Mouse (Mus musculus) ovary, postnatal 36 days (tissue): ENCODE measurements at regions not wholly inside any gene's neighbourhood (a gene's known extent, or its start where the extent isn't known, plus 50 kb on each side); places are given as distances from the start of the nearest gene placed in this dataset.
A peak's percentile ranks its signal among the peaks of the same experiment; 100 is the strongest.

ENCODE experiments used
- DNase-seq: peaks from one replicate; pipeline ENCODE4 v3.0.0; 2022; ENCODE audit warnings: low spot score, mixed read lengths

GRCm38 (mm10) chr1:193572827-193573226, 202.7 kb upstream of the Camk1g start:
- DNase-seq, result no peak

GRCm38 (mm10) chr1:193572411-193572810, 202.3 kb upstream of the Camk1g start:
- no peak for DNase-seq

- no peak for DNase-seq
Measured at GRCm38 (mm10) chr1:193571088-193571487, 201.0 kb upstream of the Camk1g start.

GRCm38 (mm10) chr1:193568586-193569174, 198.6 kb upstream of the Camk1g start:
- DNase-seq, result no peak

- no peak for DNase-seq
Measured at GRCm38 (mm10) chr1:193567217-193567616, 197.1 kb upstream of the Camk1g start.

GRCm38 (mm10) chr1:193564225-193564624, 194.1 kb upstream of the Camk1g start:
- no peak for DNase-seq

- no peak for DNase-seq
Measured at GRCm38 (mm10) chr1:193562242-193562641, 192.1 kb upstream of the Camk1g start.

- no peak for DNase-seq
Measured at GRCm38 (mm10) chr1:193558122-193558521, 188.0 kb upstream of the Camk1g start.

- no peak for DNase-seq
Measured at GRCm38 (mm10) chr1:193554731-193555130, 184.6 kb upstream of the Camk1g start.

- DNase-seq, result no peak
Measured at GRCm38 (mm10) chr1:193552348-193552747, 182.2 kb upstream of the Camk1g start.

GRCm38 (mm10) chr1:193551340-193551739, 181.2 kb upstream of the Camk1g start:
- no peak for DNase-seq

- DNase-seq, result no peak
Measured at GRCm38 (mm10) chr1:193550761-193551160, 180.7 kb upstream of the Camk1g start.

GRCm38 (mm10) chr1:193547356-193547755, 177.3 kb upstream of the Camk1g start:
- no peak for DNase-seq

- no peak for DNase-seq
Measured at GRCm38 (mm10) chr1:193546044-193546432, 175.9 kb upstream of the Camk1g start.

- no peak for DNase-seq
Measured at GRCm38 (mm10) chr1:193545406-193546043, 175.4 kb upstream of the Camk1g start.

- DNase-seq, result no peak
Measured at GRCm38 (mm10) chr1:193544804-193545203, 174.7 kb upstream of the Camk1g start.

- no peak for DNase-seq
Measured at GRCm38 (mm10) chr1:193543834-193544233, 173.7 kb upstream of the Camk1g start.

- DNase-seq, result no peak
Measured at GRCm38 (mm10) chr1:193543284-193543683, 173.2 kb upstream of the Camk1g start.

GRCm38 (mm10) chr1:193541934-193542580, 172.0 kb upstream of the Camk1g start:
- peak; percentile 21 for DNase-seq

- DNase-seq, result no peak
Measured at GRCm38 (mm10) chr1:193541281-193541680, 171.2 kb upstream of the Camk1g start.

- no peak for DNase-seq
Measured at GRCm38 (mm10) chr1:193540486-193540885, 170.4 kb upstream of the Camk1g start.

- DNase-seq, result no peak
Measured at GRCm38 (mm10) chr1:193539261-193539660, 169.2 kb upstream of the Camk1g start.

- no peak for DNase-seq
Measured at GRCm38 (mm10) chr1:193538425-193538824, 168.3 kb upstream of the Camk1g start.
